Comparison of ENCODE assay signal across 17 mouse cellular contexts in the genomic region with DNA sequence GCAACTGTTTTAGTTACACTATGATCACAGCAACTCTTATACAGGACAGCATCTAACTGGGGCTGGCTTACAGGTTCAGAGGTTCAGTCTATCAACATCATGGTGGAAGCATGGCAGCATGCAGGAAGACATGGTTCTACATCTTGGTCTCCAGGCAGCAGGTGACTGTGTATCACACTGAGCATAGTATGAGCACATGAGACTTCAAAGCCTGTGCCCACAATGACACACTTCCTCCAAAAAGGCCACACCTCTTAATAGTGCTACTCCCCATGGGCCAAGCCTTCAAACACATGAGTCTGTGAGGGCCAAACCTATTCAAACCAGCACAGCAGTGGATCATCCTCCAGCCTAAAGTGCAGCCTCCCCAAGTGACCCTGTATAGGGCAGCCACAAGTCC. TPM values are rescaled to one million over a fixed set of nuclear protein-coding genes. Genes with fewer than 3 reads are reported as not detected.
DNase-seq lines count a peak whose midpoint lies in the region; ATAC-seq lines count a peak whose summit lies in the region.
"Had no signal": no experiment of that assay in that cellular context is flagged by ENCODE, and none has a peak within 500 bp of the region (broad histone marks: within the 10 kb centered on the region; RNA-seq: fewer than 3 reads in every experiment).

No protein-coding gene starts in this region.

- H3K27me3 ChIP-seq in hindbrain, embryonic 16.5 days (replicated peaks; ENCODE audit: control insufficient read depth, insufficient read depth, low read length) = no peaks in the 10 kb centered on the region
- no peaks in the 10 kb centered on the region for H3K27me3 ChIP-seq in midbrain, embryonic 11.5 days (ENCODE audit: control insufficient read depth, insufficient read depth, low read length)
- H3K27me3 ChIP-seq: limb, embryonic 12.5 days had no signal

- DNase-seq in heart, adult 11 months = peak; percentile 91
- no peak for DNase-seq in heart, postnatal 36 days
- peak; percentile 59 to 61 for DNase-seq in B cell, adult 2 months
- peak; percentile 74 for DNase-seq in naive thymus-derived CD4-positive, alpha-beta T cell, adult 2 months (ENCODE audit: low read depth)
- DNase-seq in urinary bladder, adult 18-20 months (ENCODE audit: low spot score in 2 of 2) = no peak
- no peak for DNase-seq in midbrain, embryonic 11.5 days (ENCODE audit: low spot score, missing footprints)
- DNase-seq: adrenal gland, postnatal 10 days; cerebellum, adult 8-10 months; gastrocnemius, adult 2 months; heart, postnatal 10 days; lung, adult 2 months; right cerebral cortex, postnatal 25 days had no signal

- H3K4me1 ChIP-seq in hindbrain, embryonic 16.5 days (ENCODE audit: control insufficient read depth, insufficient read depth, low read depth, low read length) = no peaks in the 10 kb centered on the region
- H3K4me1 ChIP-seq in midbrain, embryonic 11.5 days (ENCODE audit: control insufficient read depth, insufficient read depth, low read length) = no peaks in the 10 kb centered on the region

- H3K4me2 ChIP-seq in hindbrain, embryonic 16.5 days (ENCODE audit: low read length) = no peak overlapping the region
- no peak overlapping the region for H3K4me2 ChIP-seq in midbrain, embryonic 11.5 days
- H3K4me2 ChIP-seq: limb, embryonic 12.5 days had no signal

- intact Hi-C loops in heart, postnatal 36 days (cut with DNase I) = no loop called here

- peak; percentile 70 for ATAC-seq in granulocyte monocyte progenitor cell, adult 5-6 weeks (replicated peaks; ENCODE audit: poor library complexity, severe bottlenecking)
- ATAC-seq in hindbrain, embryonic 16.5 days = no peak
- ATAC-seq in midbrain, embryonic 11.5 days (ENCODE audit: low FRiP score) = no peak
- ATAC-seq: forebrain, embryonic 16.5 days; hindbrain, postnatal 0 days had no signal

- no peaks in the 10 kb centered on the region for H3K9me3 ChIP-seq in hindbrain, embryonic 16.5 days (ENCODE audit: control insufficient read depth, low read length)
- no peaks in the 10 kb centered on the region for H3K9me3 ChIP-seq in midbrain, embryonic 11.5 days (ENCODE audit: control insufficient read depth, low read length)
- H3K9me3 ChIP-seq: limb, embryonic 12.5 days had no signal

- H3K36me3 ChIP-seq in hindbrain, embryonic 16.5 days (ENCODE audit: control insufficient read depth, insufficient read depth, low read length) = peaks cover 11% of the 10 kb centered on the region; the same call in 1 of the 2 replicates
- no peaks in the 10 kb centered on the region for H3K36me3 ChIP-seq in midbrain, embryonic 11.5 days (ENCODE audit: control insufficient read depth, insufficient read depth, low read length)

- no peak overlapping the region for H3K27ac ChIP-seq in hindbrain, embryonic 16.5 days (ENCODE audit: low read depth, low read length)
- no peak overlapping the region for H3K27ac ChIP-seq in midbrain, embryonic 11.5 days (ENCODE audit: low read depth, low read length)
- H3K27ac ChIP-seq: gastrocnemius, adult 2 months; hindbrain, postnatal 0 days; limb, embryonic 12.5 days had no signal

- H3K4me3 ChIP-seq in hindbrain, embryonic 16.5 days (ENCODE audit: low read length) = no peak overlapping the region
- H3K4me3 ChIP-seq in midbrain, embryonic 11.5 days (ENCODE audit: low read depth, low read length) = no peak overlapping the region
- H3K4me3 ChIP-seq: gastrocnemius, adult 2 months; limb, embryonic 12.5 days had no signal

- H3K9ac ChIP-seq in hindbrain, embryonic 16.5 days (ENCODE audit: low read depth, low read length) = no peak overlapping the region
- H3K9ac ChIP-seq in midbrain, embryonic 11.5 days (ENCODE audit: low read length) = no peak overlapping the region
- H3K9ac ChIP-seq: limb, embryonic 12.5 days had no signal

RNA-seq across cellular contexts. Expression of a gene that starts 54.7 kb away (rescaled TPM):
- total RNA-seq in heart, postnatal 36 days (2021) = 10 to 100 TPM; 10.2 to 12.9 TPM
- total RNA-seq in granulocyte monocyte progenitor cell, adult 5-6 weeks (2014; fragmentation: Nextera tagmentation) = 81.3 and 84.3 TPM in 2 replicates
- 63.3 and 67.0 TPM in 2 replicates for total RNA-seq in granulocyte monocyte progenitor cell, adult 5-6 weeks (2017)
- 3.3 and 4.8 TPM in 2 replicates for polyA plus RNA-seq in hindbrain, embryonic 16.5 days (2015; fragmentation: Nextera tagmentation; extraction: Ambion mirVana)
- polyA plus RNA-seq in midbrain, embryonic 11.5 days (2014; fragmentation: Nextera tagmentation; extraction: Ambion mirVana) = 4.6 and 5.5 TPM in 2 replicates

Comparison
In these comparisons a context has a peak if more than half of its experiments do, and no peak if none do; other contexts are left out.
1. DNase-seq: peak in heart, adult 11 months (single experiment), B cell, adult 2 months (2 of 2) and naive thymus-derived CD4-positive, alpha-beta T cell, adult 2 months (single experiment); none in heart, postnatal 36 days (0 of 2), urinary bladder, adult 18-20 months (0 of 2) and midbrain, embryonic 11.5 days (single experiment).
2. RNA of a gene that starts 54.7 kb away (total RNA-seq): 63.3 to 84.3 TPM in granulocyte monocyte progenitor cell, adult 5-6 weeks; 10.2 to 12.9 TPM in heart, postnatal 36 days; every median in the first group is over 4 times any median in the second.